8 mouse cellular contexts compared by ENCODE assay signal in the genomic region with DNA sequence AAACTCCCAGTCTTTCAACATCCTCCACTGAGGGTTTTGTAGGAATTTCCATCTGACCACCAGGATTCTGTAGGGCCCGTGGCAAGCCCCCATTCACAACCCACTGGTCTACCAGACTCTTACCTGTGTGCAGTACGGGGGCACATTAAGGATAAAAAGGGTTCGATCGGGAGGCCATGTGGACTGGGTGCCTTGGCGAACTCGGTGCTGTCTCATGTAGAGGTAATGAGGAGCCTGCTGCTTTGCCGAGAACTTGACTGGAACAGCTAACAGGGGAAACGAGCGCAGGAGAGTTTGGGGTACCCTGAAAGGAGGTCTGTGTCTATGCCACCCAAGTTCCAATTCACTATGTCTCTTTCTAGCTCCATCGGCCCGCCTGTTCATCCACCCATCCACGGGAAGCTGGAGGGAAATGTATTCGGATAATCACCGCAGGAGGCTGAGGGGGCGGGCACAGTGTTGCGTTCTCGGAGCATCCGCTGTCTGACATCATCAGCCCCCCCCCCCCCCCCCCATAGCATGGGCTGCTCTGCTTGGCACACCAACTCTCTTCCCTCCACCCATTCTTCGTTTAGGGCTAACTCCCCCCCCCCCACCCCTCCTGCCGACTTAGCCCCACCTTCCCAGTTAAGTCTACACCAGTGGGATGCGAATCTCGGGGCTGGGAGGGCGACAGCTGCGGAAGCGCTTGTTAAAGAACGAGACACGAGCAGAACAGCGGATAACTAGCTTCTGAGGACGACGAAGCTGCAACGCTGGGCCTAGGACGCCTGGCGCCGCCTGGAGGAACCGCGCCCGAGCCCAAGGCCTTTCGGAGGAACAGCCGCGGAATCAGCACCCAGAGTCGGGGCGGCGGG. TPM values are rescaled to one million over a fixed set of nuclear protein-coding genes. Genes with fewer than 3 reads are reported as not detected.
DNase-seq lines count a peak whose midpoint lies in the region; ATAC-seq and TF ChIP-seq lines count a peak whose summit lies in the region.

No protein-coding gene starts in this region.

- TF ChIP-seq POLR2A in ES-Bruce4 (IDR thresholded peaks at IDR 0.05; ENCODE audit: insufficient read depth, low read length), result no peak

- no peaks in the 10 kb centered on the region for H3K9me3 ChIP-seq in ES-Bruce4 (replicated peaks; ENCODE audit: control insufficient read depth, insufficient read depth, low read length, poor library complexity, severe bottlenecking)
- H3K9me3 ChIP-seq in embryonic facial prominence, embryonic 12.5 days, result no peaks in the 10 kb centered on the region

- no peak for TF ChIP-seq EP300 in ES-Bruce4 (IDR thresholded peaks at IDR 0.05; ENCODE audit: insufficient read depth, low read depth, low read length)

- peak overlapping the region; percentile 80 for H3K4me2 ChIP-seq in embryonic facial prominence, embryonic 12.5 days (replicated peaks)

- H3K4me3 ChIP-seq in ES-Bruce4 (ENCODE audit: low read depth, low read length) (peak overlapping the region; percentile 81), macrophage (ENCODE audit: inconsistent target) (peak overlapping the region; percentile 67)
- peak overlapping the region; percentile 86 for H3K4me3 ChIP-seq in embryonic facial prominence, embryonic 12.5 days
- H3K4me3 ChIP-seq in left cerebral cortex, adult 2 months, result peak overlapping the region; percentile 94

- TF ChIP-seq CTCF in ES-Bruce4 (IDR thresholded peaks at IDR 0.05; ENCODE audit: low read depth, low read length), result no peak
- no peak; the same call in none of the 2 replicates for TF ChIP-seq CTCF in left cerebral cortex, adult 2 months (IDR thresholded peaks at IDR 0.05)

- H3K27me3 ChIP-seq in ES-Bruce4 (ENCODE audit: control insufficient read depth, insufficient read depth, low read length, poor library complexity, severe bottlenecking), result no peaks in the 10 kb centered on the region
- no peaks in the 10 kb centered on the region for H3K27me3 ChIP-seq in embryonic facial prominence, embryonic 12.5 days

- 3% methylated on average over 43 of the region's 43 CpGs for WGBS in embryonic facial prominence, embryonic 12.5 days
- WGBS in macrophage (ENCODE audit: missing documents), result 3% methylated on average over 25 of the region's 43 CpGs

- peaks cover 27% of the 10 kb centered on the region for H3K36me3 ChIP-seq in ES-Bruce4 (ENCODE audit: control insufficient read depth, insufficient read depth, low read length, poor library complexity, severe bottlenecking)
- peaks cover 44% of the 10 kb centered on the region for H3K36me3 ChIP-seq in embryonic facial prominence, embryonic 12.5 days
- peaks cover 45% of the 10 kb centered on the region for H3K36me3 ChIP-seq in macrophage (ENCODE audit: inconsistent target)

- ATAC-seq in embryonic facial prominence, embryonic 12.5 days (ENCODE audit: insufficient number of reproducible peaks, insufficient read depth, low FRiP score, low TSS enrichment), result peak; percentile 7; the same call in 1 of the 2 replicates

- peak overlapping the region; percentile 63 for H3K9ac ChIP-seq in ES-Bruce4 (ENCODE audit: low read depth, poor library complexity, severe bottlenecking)
- H3K9ac ChIP-seq in embryonic facial prominence, embryonic 12.5 days, result peak overlapping the region; percentile 71

- H3K4me1 ChIP-seq in ES-Bruce4 (ENCODE audit: control insufficient read depth, insufficient read depth, low read length), result no peaks in the 10 kb centered on the region
- H3K4me1 ChIP-seq in embryonic facial prominence, embryonic 12.5 days, result peaks cover 4% of the 10 kb centered on the region; the same call in 1 of the 2 replicates

- H3K27ac ChIP-seq in ES-Bruce4 (ENCODE audit: insufficient read depth, low read length) (no peak overlapping the region), macrophage (peak overlapping the region; percentile 54)
- peak overlapping the region; percentile 88 for H3K27ac ChIP-seq in embryonic facial prominence, embryonic 12.5 days
- peak overlapping the region; percentile 88 for H3K27ac ChIP-seq in left cerebral cortex, adult 2 months

- intact Hi-C loops in heart, postnatal 36 days (cut with DNase I), result loop anchor here (2.0 kb wide), 3 partner anchors 21 to 51 kb away; partner anchors contain the start of gene Cyb5r3
- intact Hi-C loops in left cerebral cortex, adult 2 months (cut with DNase I), result loop anchor here (1.0 kb wide), 1 partner anchor 27 kb away; the partner anchor contains the start of gene Poldip3
- intact Hi-C loops in gastrocnemius, postnatal 36 days (cut with DNase I), result no loop called here

- peaks cover 32% of the 10 kb centered on the region for H3K79me2 ChIP-seq in macrophage (ENCODE audit: inconsistent target)

- peak; percentile 58 to 73 for DNase-seq in adrenal gland, postnatal 36 days
- peak; percentile 29 to 30 for DNase-seq in heart, postnatal 36 days
- DNase-seq in left cerebral cortex, adult 2 months (ENCODE audit: extremely low spot score in 1 of 2, low spot score in 2 of 2), result peak; percentile 66 to 70
- DNase-seq in right cerebral cortex, postnatal 36 days (ENCODE audit: low spot score in 2 of 2), result peak; percentile 60 to 66
- DNase-seq in gastrocnemius, postnatal 36 days, result no peak

RNA-seq across cellular contexts. Expression of gene Rrp7a, which starts 0.7 kb away (rescaled TPM):
- polyA plus RNA-seq in ES-Bruce4 (2011; ENCODE audit: insufficient read depth, insufficient read length, low read depth, missing spikeins) (90.8 and 102 TPM in 2 replicates), macrophage (2018) (36.6 to 49.8 TPM (median 45.8 TPM) in 3 replicates)
- 100 to 1,000 TPM; 108 to 127 TPM for total RNA-seq in adrenal gland, postnatal 36 days (2021)
- 52.3 and 59.3 TPM in 2 replicates for polyA plus RNA-seq in embryonic facial prominence, embryonic 12.5 days (2016; fragmentation: Nextera tagmentation; extraction: Ambion mirVana)
- 10 to 100 TPM; 42.3 to 42.8 TPM for total RNA-seq in heart, postnatal 36 days (2021)
- 100 to 1,000 TPM; 147 to 159 TPM for total RNA-seq in left cerebral cortex, adult 2 months (2021)
- total RNA-seq in macrophage (2018; cell fraction: chromatin; rRNA removed), result 100 to 1,000 TPM in 4 of 26 experiments, 10 to 100 TPM in 22; 35.4 to 192 (median 66.1) TPM
- 10 to 100 TPM; 32.6 to 61.8 (median 46.3) TPM for total RNA-seq in macrophage (2018; cell fraction: cytosol; rRNA removed)
- total RNA-seq in macrophage (2018; cell fraction: nucleus; rRNA removed), result 100 to 1,000 TPM in 2 of 26 experiments, 10 to 100 TPM in 24; 41.1 to 136 (median 76.9) TPM
- 10 to 100 TPM; 33.6 to 40.4 TPM for total RNA-seq in gastrocnemius, postnatal 36 days (2021)

RNA-seq across cellular contexts. Expression of gene Poldip3, which starts 27.2 kb away (rescaled TPM):
- 97.9 and 113 TPM in 2 replicates for polyA plus RNA-seq in ES-Bruce4 (2011; ENCODE audit: insufficient read depth, insufficient read length, low read depth, missing spikeins)
- total RNA-seq in adrenal gland, postnatal 36 days (2021), result 100 to 1,000 TPM; 106 to 108 TPM
- 169 and 172 TPM in 2 replicates for polyA plus RNA-seq in embryonic facial prominence, embryonic 12.5 days (2016; fragmentation: Nextera tagmentation; extraction: Ambion mirVana)
- 10 to 100 TPM; 26.6 to 29.1 TPM for total RNA-seq in heart, postnatal 36 days (2021)
- total RNA-seq in left cerebral cortex, adult 2 months (2021), result 10 to 100 TPM; 86.5 to 95.1 TPM
- 100 to 1,000 TPM; 146 to 247 (median 200) TPM for total RNA-seq in macrophage (2018; cell fraction: chromatin; rRNA removed)
- 100 to 1,000 TPM in 2 of 26 experiments, 10 to 100 TPM in 24; 75.1 to 105 (median 86.4) TPM for total RNA-seq in macrophage (2018; cell fraction: cytosol; rRNA removed)
- total RNA-seq in macrophage (2018; cell fraction: nucleus; rRNA removed), result 100 to 1,000 TPM; 107 to 217 (median 136) TPM
- 48.8 to 64.2 TPM (median 61.5 TPM) in 3 replicates for polyA plus RNA-seq in macrophage (2018)
- 10 to 100 TPM; 14.1 to 16.9 TPM for total RNA-seq in gastrocnemius, postnatal 36 days (2021)

RNA-seq across cellular contexts. Expression of gene Serhl, which starts 32.6 kb away (rescaled TPM):
- polyA plus RNA-seq in ES-Bruce4 (2011; ENCODE audit: insufficient read depth, insufficient read length, low read depth, missing spikeins) (20.5 and 20.7 TPM in 2 replicates), macrophage (2018) (16.2 to 29.9 TPM (median 28.5 TPM) in 3 replicates)
- 10 to 100 TPM; 42.6 to 59.9 TPM for total RNA-seq in adrenal gland, postnatal 36 days (2021)
- polyA plus RNA-seq in embryonic facial prominence, embryonic 12.5 days (2016; fragmentation: Nextera tagmentation; extraction: Ambion mirVana), result 56.2 and 57.8 TPM in 2 replicates
- 10 to 100 TPM; 43.6 to 46.5 TPM for total RNA-seq in heart, postnatal 36 days (2021)
- 10 to 100 TPM in 1 of 2 experiments, 1 to 10 TPM in 1; 9.0 to 10.2 TPM for total RNA-seq in left cerebral cortex, adult 2 months (2021)
- 100 to 1,000 TPM in 13 of 26 experiments, 10 to 100 TPM in 13; 49.6 to 141 (median 99.2) TPM for total RNA-seq in macrophage (2018; cell fraction: chromatin; rRNA removed)
- 10 to 100 TPM; 19.4 to 31.5 (median 24.0) TPM for total RNA-seq in macrophage (2018; cell fraction: cytosol; rRNA removed)
- total RNA-seq in macrophage (2018; cell fraction: nucleus; rRNA removed), result 10 to 100 TPM; 25.0 to 74.6 (median 52.3) TPM
- total RNA-seq in gastrocnemius, postnatal 36 days (2021), result 10 to 100 TPM; 25.8 to 27.5 TPM

RNA-seq across cellular contexts. Expression of gene Cyb5r3, which starts 50.5 kb away (rescaled TPM):
- polyA plus RNA-seq in ES-Bruce4 (2011; ENCODE audit: insufficient read depth, insufficient read length, low read depth, missing spikeins) (188 and 200 TPM in 2 replicates), macrophage (2018) (102 to 248 TPM (median 154 TPM) in 3 replicates)
- 100 to 1,000 TPM; 319 to 365 TPM for total RNA-seq in adrenal gland, postnatal 36 days (2021)
- 107 and 111 TPM in 2 replicates for polyA plus RNA-seq in embryonic facial prominence, embryonic 12.5 days (2016; fragmentation: Nextera tagmentation; extraction: Ambion mirVana)
- 10 to 100 TPM; 88.0 to 94.8 TPM for total RNA-seq in heart, postnatal 36 days (2021)
- 10 to 100 TPM; 58.4 to 63.1 TPM for total RNA-seq in left cerebral cortex, adult 2 months (2021)
- 10 to 100 TPM; 12.0 to 63.5 (median 25.2) TPM for total RNA-seq in macrophage (2018; cell fraction: chromatin; rRNA removed)
- total RNA-seq in macrophage (2018; cell fraction: cytosol; rRNA removed), result 100 to 1,000 TPM in 21 of 26 experiments, 10 to 100 TPM in 5; 77.6 to 133 (median 112) TPM
- total RNA-seq in macrophage (2018; cell fraction: nucleus; rRNA removed), result 10 to 100 TPM; 19.6 to 67.0 (median 35.6) TPM
- total RNA-seq in gastrocnemius, postnatal 36 days (2021), result 10 to 100 TPM; 41.8 to 54.2 TPM

Comparison
In these comparisons a context has a peak if more than half of its experiments do, and no peak if none do; other contexts are left out.
1. DNase-seq: peak in adrenal gland, postnatal 36 days (2 of 2), heart, postnatal 36 days (2 of 2), left cerebral cortex, adult 2 months (2 of 2) and right cerebral cortex, postnatal 36 days (2 of 2); none in gastrocnemius, postnatal 36 days (0 of 2).
2. Peak in every context shown above with its lines, with median percentiles within 50 percentile points of each other: H3K4me3 ChIP-seq.